Mouse (Mus musculus) bone marrow, adult 2 months (tissue): ENCODE results near the gene Mlxipl.

Experiments
- CTCF ChIP-seq: fragments of 200-500 bp; IDR thresholded peaks from 2 replicates; pipeline ENCODE4 v1.5.1; 2011; ENCODE audit warnings: low read length, control low read depth; ENCODE audit not compliant: control insufficient read depth, insufficient read depth
- POLR2A ChIP-seq: fragments of 200-500 bp; IDR thresholded peaks from 2 replicates; pipeline ENCODE4 v1.6.1; 2011; ENCODE audit warnings: low read depth, mild to moderate bottlenecking, control low read depth, low read length, borderline replicate concordance; ENCODE audit not compliant: control insufficient read depth

- TF ChIP-seq POLR2A (no peak), CTCF (peak; percentile 55; the same call in 1 of the 2 replicates)
Measured at GRCm38 (mm10) chr5:135134534-135134933, 44.8 kb downstream of the Mlxipl start.
